Mouse (Mus musculus) layer of hippocampus, adult 8-10 months (tissue): Measurements from ENCODE around the gene E130208F15Rik. TPM values are rescaled to one million over a fixed set of nuclear protein-coding genes. Genes with fewer than 3 reads are reported as not detected.

Experiments
- DNase-seq, 2 experiments: peaks; one replicate each; pipeline ENCODE4 v3.0.0; 2022; ENCODE audit warnings: low spot score in 2 of 2
- total RNA-seq, 4 experiments: library from RNA; stranded (reverse); gene quantifications; 2 replicates each; pipeline ENCODE4 v1.2.4; 2022

The E130208F15Rik gene
- total RNA-seq, 4 experiments from 2014 or later = 0.53 to 0.82 (median 0.66) TPM

DNA sequence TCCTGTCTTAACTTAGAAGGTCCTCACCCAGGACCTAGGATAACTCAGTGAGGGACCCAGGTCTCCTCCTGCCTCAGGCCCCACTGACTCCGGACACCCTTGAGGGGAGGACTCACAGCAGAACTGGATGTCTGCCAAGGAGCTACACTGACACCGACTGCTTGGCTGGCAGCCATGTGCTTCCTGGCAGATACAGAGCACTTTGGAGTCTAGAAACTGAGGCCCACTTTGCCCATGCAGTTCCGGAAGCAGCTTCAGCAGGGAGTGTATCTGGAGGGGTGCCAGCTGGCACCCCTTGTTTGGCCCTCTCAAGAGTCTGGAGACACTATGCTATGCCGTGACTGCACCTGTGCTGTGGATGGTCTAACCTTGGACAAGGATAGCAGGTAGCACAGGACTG, 11.9 kb downstream of the E130208F15Rik start:
- peak; percentile 62 to 76 for DNase-seq

DNA sequence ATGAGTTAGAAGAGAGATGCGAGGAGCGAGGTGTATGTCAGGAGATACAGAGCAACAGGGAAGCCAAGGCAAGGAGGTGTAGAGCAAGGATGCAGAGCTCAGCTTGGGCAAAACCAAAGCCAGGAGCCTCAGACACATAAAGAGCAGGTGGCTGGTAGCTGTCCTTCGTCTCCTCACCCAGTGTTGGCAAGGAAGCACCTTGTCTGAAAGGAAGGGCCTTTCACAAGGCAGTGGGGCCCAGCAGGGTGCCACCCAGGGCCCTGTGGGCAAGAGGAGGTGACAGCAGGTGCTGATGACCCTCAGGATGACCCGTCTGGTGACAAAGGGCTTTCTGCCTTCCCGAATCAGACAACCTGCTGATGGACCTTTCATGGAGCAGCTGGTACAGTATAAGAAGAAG, 13.0 kb downstream of the E130208F15Rik start:
- DNase-seq = no peak

DNA sequence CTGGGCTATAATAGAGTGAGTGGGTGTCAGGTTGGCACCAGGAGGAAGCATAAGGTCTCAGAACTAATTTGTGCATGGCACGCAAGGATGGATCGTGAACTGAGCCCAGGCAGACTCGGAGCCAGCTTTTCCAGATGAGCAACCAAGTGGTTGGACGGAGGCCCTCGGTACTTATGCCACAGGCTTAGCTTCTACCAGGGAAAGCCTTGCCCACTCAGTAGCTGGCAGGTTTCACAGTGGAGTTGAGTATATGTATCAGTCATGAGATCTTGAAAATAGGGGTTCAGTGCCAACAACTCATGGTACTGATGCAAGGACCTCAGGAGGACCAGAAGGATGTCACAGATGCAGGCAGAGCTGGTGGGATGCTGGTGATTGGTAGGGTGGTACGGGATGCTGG, 14.1 kb downstream of the E130208F15Rik start:
- DNase-seq = peak; percentile 59 to 60

DNA sequence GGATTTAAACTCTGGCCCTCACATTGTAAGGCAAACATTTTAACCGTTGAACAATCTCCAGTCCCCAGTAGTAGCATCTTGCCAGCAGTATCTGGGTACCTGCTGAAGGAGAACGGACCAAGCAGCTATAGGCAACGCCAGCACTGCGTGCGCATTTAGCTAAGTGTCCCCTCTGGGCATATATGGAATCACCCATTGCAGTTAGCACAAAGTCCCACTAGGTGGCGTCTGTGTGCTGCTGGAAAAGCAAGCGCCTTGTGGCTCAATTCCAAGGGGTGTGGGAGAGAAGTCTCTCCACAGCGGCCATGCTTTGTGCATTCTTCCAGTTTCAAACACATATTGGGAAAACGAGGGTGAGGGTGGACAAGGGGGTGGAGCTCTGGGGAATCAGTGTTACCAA, 14.8 kb downstream of the E130208F15Rik start:
- peak; percentile 80 to 91 for DNase-seq

DNA sequence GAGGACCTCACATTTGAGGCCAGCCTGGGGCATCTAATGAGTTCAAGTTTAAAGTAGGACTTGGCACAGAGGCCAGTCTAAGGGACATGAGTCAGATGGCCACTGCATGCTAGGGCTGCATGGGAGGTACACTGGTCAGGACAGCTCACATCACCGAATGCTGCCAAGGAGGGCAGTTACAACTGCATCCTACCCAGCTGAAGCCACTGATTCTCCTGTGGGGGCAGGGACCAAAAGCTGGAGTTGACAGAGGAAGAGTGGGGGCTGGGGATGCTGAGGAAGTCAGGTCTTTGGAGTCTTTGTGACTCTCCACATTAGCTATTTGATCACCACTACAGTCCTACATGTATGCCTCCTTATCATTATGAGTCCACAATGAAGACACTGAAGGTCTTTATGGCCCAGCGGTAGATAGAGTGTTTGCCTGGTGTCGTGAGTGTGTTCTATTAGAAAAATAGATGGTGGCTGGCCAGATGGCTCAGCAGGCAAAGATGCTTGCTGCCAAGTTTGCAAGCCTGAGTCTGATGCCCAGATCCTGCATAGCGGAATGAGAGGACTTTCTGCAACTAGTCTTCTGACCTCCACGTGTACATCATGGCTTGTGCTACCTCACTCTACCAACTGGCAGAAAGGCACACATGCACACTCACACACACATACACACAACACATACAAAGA, 18.0 kb downstream of the E130208F15Rik start:
- peak in 1 of 2 experiments; percentile 40 for DNase-seq

DNA sequence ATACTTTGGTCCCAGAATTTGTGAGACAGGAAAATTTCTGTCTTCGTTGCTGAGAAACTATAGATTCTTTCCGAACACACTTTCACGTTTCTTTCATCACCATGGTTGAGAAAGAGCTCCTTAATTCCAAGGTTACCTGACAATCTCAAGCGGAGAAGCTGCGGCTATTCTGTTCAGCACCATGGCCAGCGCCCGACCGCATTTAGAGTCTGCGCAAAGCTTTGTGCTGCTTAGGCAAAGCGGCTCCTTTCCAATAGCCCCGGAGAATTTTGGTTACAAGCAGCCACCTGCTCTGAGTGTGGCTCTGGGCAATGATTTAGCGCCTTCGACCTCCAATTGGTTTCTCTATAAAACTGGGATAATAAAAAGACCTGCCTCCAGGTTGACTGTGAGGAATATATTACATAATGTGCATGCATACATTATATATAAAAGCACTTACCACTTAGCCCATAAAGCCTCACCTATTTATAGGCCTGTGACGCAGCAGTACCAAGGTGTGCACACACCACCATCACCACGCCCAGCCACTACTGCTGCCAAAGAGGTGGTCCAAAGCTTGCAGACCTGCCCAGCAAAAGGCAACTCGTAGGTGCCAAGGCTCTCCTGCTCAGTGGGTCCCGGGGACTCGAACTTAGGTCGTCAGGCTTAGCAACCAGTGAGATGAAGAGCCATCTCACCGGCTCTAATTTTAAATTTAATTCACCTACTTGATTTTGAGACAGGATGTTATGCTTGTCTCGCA, 25.3 kb downstream of the E130208F15Rik start:
- DNase-seq = peak in 1 of 2 experiments; percentile 23

DNA sequence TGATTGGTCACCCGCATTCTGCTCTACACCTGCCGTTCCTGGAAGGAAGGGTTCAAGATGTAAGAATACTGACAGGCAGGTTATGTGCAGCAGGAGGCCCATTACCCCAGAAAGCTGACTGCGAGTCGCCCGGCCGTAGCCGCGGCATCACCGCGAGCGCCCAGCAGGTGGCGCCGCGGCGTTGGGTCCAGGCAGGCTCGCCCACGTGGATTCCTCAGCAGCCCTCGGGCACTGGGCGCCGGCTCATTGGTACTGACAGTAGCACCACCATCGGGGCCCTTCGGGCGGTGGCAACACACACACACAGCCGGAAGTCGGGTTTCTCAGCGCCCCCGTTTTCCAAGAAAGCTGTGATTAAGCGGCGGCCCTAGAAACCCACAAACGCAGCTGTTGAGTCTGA, 26.3 kb downstream of the E130208F15Rik start:
- peak in 1 of 2 experiments; percentile 74 for DNase-seq

DNA sequence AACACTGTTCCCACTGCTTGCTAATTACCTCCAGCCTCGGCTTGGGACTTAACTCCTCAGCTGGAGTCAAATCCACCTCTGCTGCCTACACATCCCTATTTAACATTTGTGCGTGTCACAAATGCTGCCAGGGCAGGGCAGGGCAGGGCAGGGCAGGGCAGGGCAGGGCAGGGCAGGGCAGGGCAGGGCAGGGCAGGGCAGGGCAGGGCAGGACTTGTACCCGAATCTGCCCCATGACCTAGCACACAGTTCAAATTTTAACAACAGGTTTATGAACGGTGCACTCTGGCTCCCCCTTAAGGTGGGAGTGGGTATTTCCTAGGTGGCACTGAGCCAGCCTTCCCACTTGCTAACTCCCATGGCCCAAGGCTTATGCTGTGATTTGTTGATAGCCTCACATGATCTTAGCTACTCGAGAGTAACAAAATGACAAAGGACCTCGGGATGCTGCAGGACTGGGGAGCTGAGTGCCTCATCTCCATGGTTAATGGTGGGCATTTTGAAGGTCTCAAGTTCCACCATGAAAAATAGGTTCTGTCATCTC, 31.8 kb downstream of the E130208F15Rik start:
- peak in 1 of 2 experiments; percentile 74 for DNase-seq

DNA sequence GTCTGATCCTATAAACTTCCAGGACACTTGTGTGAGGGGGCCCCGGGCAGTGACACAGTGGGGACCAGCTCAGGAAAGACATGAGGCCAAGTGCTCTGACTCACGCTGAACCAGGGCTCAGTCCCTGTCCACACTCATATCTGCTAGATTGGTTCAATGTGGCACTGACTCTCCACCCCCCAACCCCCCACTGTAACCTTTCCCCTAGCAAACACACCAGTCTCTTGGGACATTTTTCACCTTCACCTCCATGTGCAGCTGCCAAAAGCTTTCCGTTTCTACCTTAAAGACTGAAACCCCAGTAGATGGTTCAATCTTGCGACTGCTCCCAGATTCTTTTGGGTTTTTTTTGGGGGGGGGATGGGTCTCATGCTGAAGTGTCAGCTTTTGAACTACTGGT, 32.5 kb downstream of the E130208F15Rik start:
- DNase-seq = no peak

DNA sequence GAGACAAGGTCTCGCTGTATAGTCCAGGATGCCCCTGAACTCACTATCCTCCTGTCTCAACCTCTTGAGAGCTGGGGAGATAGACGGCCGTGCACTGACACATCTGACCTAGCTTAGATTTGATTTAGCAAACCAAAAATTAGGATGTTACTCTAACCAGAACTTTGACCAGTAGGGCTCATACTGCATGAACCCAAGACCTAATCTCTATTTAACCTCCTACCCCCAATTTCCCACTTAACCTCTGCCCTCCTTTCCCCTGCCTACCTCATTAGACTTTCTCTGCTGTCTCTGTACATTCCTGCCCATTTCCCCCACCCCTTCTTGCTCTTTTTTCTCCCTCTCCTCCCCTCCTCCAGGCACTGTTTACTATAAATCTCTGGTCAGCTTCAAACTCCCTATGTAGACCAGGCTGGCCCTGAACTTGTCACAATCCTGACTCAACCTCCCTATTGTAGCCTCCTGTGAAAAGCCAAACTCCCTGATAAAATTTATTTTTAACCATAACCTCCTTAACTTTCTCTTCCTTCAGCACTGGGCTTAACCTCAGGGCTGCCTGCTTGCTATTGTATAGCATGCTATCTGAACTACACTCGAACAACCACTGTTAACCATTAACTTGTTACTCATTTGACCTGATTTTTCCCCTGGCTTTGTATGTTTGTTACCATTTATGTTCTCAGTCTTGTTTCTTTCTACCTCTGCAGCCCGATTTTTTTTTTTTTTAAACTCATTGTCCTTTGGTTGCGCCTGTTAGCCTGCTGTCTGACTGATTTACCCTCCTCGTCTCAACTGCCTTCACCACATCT, 37.0 kb downstream of the E130208F15Rik start:
- DNase-seq = no peak

DNA sequence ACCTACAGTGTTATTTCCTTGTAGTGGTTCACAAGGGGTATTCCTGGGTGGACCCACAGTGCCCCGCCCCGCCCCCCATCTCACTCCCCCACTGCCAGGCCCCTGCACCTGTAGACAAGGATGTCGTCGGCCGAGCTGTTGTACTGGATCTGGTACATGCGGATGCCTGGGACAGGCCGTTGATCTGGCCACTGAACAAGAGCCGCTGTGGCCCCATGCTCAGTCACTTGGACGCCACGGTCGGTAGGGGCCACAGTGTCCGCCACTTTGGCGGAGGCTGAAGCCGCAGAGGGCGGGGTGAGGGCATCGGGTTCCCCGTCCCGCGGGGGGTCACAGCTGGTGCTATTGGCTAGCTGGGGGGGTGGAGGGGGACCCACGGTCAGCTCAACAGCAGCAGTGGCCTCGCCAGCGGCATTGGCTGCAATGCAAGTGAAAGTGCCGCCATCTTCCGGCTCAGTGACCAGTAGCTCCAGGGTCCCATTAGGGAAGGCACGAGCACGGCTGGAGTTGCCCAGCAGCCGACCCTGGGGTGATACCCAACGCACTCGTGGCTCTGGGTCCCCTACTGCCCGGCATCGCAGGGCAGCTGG, 37.8 kb downstream of the E130208F15Rik start:
- DNase-seq = no peak

DNA sequence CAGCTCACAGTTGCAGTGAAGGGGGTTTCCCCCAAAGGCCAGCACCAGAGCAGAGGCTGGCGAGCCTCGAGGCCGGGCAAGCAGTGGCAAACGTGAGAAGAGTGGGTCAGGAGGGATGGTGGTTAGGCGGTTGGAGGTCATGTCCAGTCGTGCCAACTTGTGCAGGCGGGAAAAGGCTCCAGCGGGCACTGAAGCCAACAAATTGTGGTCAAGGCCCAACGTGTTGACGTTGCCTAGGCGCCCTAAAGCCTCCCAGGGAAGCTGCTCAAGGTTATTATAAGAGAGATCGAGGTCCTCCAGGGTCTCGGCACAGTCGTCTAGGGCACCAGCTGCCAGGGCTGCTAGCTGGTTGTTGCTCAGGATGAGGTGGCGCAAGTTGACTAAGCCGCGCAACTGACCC, 38.5 kb downstream of the E130208F15Rik start:
- DNase-seq = no peak

DNA sequence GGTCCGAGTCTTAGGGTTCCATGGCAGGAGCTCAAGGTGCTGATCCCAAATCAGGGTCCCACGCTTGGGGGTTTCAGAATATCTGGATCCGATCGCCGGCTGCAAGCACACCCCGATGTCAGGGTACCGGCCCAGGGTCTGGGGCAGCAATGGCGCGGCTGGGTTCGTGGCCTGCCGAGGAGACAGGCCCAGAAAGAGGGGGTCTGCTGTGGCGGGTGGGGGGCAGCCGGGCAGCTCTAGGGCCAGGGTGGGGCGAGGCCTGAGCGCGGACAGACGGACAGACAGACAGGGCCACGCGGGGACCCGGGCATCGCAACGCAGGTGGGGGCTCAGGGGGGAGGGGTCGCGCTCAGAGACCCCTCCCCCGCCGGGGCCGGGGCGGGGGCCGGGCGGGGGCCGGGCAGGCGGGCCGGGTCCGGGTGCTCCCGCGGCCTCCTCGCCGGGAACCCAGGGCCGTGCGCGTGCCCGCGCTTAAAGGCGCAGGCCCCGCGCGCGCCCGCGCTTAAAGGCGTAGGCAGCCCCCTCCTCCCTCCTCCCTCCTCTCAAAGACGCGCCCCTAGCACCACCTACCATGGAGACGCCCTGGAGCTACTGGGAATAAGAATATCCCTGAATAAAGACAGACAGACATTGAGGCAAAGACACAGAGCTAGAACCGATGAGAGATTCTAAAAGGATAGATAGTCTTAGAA, 41.3 kb downstream of the E130208F15Rik start, which contains the start of gene Lrfn3:
TSS of gene Lrfn3 (minus strand) at position 121 of the 692 bp plus-strand sequence.
- peak in 1 of 2 experiments; percentile 52 for DNase-seq

DNA sequence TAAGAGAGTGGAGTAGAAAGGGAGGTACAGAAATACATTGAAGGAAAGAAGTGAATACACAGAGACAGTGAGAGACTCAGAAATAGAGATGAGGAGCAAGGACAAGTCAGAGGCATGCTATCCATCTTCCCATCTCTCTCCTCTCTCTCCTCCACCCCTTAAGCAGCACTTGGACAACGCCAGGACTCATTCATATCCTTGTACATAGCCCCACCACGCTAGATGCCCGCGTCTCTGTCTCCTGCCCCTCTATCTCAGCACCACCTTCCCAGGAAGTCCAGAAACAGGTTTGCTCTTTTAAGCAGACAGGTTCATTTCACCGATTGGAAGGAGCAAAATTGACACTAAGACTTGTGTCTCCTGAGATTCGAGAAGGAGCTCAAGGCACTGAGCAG, 41.8 kb downstream of the E130208F15Rik start:
- no peak for DNase-seq

DNA sequence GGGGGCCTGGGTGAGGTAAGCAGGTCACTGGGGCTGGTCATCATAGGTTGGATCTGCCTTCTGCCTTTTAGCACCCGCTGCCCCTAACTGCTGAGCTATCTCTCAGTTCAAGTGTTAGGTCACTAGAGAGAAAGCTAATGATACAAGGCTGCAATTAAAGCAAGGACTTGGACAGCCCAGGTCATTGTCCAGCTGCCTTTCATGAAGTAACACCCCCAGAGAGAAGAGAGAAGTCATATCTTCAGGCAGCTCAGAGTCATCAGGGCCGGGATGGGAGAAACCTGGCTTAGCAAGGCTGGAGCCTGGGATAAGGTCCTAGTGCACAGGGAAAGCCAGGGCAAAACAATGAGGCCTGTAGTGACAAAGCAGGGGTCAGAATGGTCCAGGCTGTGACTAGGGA, 45.9 kb downstream of the E130208F15Rik start:
- no peak for DNase-seq

Other genes starting within 250 kb of the E130208F15Rik start
- 1 to 10 TPM; 4.3 to 7.1 (median 5.1) TPM for gene Zfp82, start 248.8 kb upstream of the E130208F15Rik start, total RNA-seq
- gene Gm26920, start 231.3 kb upstream of the E130208F15Rik start, total RNA-seq = not detected
- 10 to 100 TPM in 1 of 4 experiments, 1 to 10 TPM in 3; 5.2 to 10.9 (median 8.0) TPM for gene Zfp566, start 231.2 kb upstream of the E130208F15Rik start, total RNA-seq
- gene Zfp260, start 227.0 kb upstream of the E130208F15Rik start, total RNA-seq = 10 to 100 TPM; 79.6 to 96.9 (median 89.4) TPM
- 10 to 100 TPM; 28.6 to 34.1 (median 31.2) TPM for gene Zfp382, start 199.8 kb upstream of the E130208F15Rik start, total RNA-seq
- gene Zfp146, start 152.0 kb upstream of the E130208F15Rik start, total RNA-seq = 10 to 100 TPM; 49.0 to 54.7 (median 50.3) TPM
- gene Cox7a1, start 137.6 kb upstream of the E130208F15Rik start, total RNA-seq = 1 to 10 TPM; 4.4 to 6.9 (median 5.1) TPM
- gene Capns1, start 122.9 kb upstream of the E130208F15Rik start, total RNA-seq = 100 to 1,000 TPM; 196 to 240 (median 227) TPM
- gene Polr2i, start 89.8 kb upstream of the E130208F15Rik start, total RNA-seq = 10 to 100 TPM; 49.2 to 52.5 (median 49.3) TPM
- 100 to 1,000 TPM; 110 to 130 (median 118) TPM for gene Tbcb, start 89.5 kb upstream of the E130208F15Rik start, total RNA-seq
- gene Ovol3, start 86.0 kb upstream of the E130208F15Rik start, total RNA-seq = not detected
- under 1 TPM in 2 of 4 experiments, not detected in 2; 0.41 to 0.77 TPM for gene Thap8, start 41.6 kb upstream of the E130208F15Rik start, total RNA-seq
- 1 to 10 TPM; 1.1 to 3.4 (median 2.4) TPM for gene Wdr62, start 41.3 kb upstream of the E130208F15Rik start, total RNA-seq
- 100 to 1,000 TPM; 351 to 448 (median 412) TPM for gene Clip3, start 30.0 kb upstream of the E130208F15Rik start, total RNA-seq
- 10 to 100 TPM; 52.8 to 69.5 (median 65.3) TPM for gene Alkbh6, start 13.0 kb upstream of the E130208F15Rik start, total RNA-seq
- 10 to 100 TPM in 3 of 4 experiments, 1 to 10 TPM in 1; 9.6 to 21.2 (median 15.0) TPM for gene Syne4, start 6.9 kb upstream of the E130208F15Rik start, total RNA-seq
- 1 to 10 TPM; 6.7 to 9.9 (median 8.4) TPM for gene Sdhaf1, start 2.2 kb downstream of the E130208F15Rik start, total RNA-seq
- 10 to 100 TPM; 28.2 to 31.6 (median 29.2) TPM for gene Lrfn3, start 41.0 kb downstream of the E130208F15Rik start, total RNA-seq
- 100 to 1,000 TPM in 2 of 4 experiments, 10 to 100 TPM in 2; 24.9 to 572 (median 243) TPM for gene Tyrobp, start 92.0 kb downstream of the E130208F15Rik start, total RNA-seq
- gene Hcst, start 98.1 kb downstream of the E130208F15Rik start, total RNA-seq = 1 to 10 TPM in 3 of 4 experiments, not detected in 1; 1.8 to 3.3 (median 2.3) TPM
- gene Nfkbid, start 100.0 kb downstream of the E130208F15Rik start, total RNA-seq = 1 to 10 TPM; 2.8 to 4.1 (median 3.2) TPM
- gene Aplp1, start 123.8 kb downstream of the E130208F15Rik start, total RNA-seq = 1,000 to 10,000 TPM; 1,209 to 1,263 (median 1,238) TPM
- gene Kirrel2, start 135.9 kb downstream of the E130208F15Rik start, total RNA-seq = 10 to 100 TPM in 3 of 4 experiments, 1 to 10 TPM in 1; 9.6 to 13.7 (median 11.2) TPM
- 1 to 10 TPM; 1.5 to 1.9 (median 1.6) TPM for gene Nphs1, start 136.6 kb downstream of the E130208F15Rik start, total RNA-seq
- under 1 TPM in 1 of 4 experiments, not detected in 3; 0.56 TPM for gene Prodh2, start 171.9 kb downstream of the E130208F15Rik start, total RNA-seq
- 100 to 1,000 TPM in 3 of 4 experiments, 10 to 100 TPM in 1; 99.8 to 118 (median 110) TPM for gene Arhgap33, start 213.3 kb downstream of the E130208F15Rik start, total RNA-seq
- 10 to 100 TPM in 1 of 4 experiments, 1 to 10 TPM in 3; 3.2 to 10.3 (median 6.5) TPM for gene Hspb6, start 230.4 kb downstream of the E130208F15Rik start, total RNA-seq
- 1 to 10 TPM; 4.4 to 8.9 (median 6.1) TPM for gene Proser3, start 230.6 kb downstream of the E130208F15Rik start, total RNA-seq
- 10 to 100 TPM; 41.3 to 54.0 (median 46.9) TPM for gene Lin37, start 238.1 kb downstream of the E130208F15Rik start, total RNA-seq
- gene U2af1l4, start 241.6 kb downstream of the E130208F15Rik start, total RNA-seq = 10 to 100 TPM; 68.2 to 81.1 (median 78.7) TPM
- gene Gm49396, start 241.6 kb downstream of the E130208F15Rik start, total RNA-seq = 10 to 100 TPM in 2 of 4 experiments, 1 to 10 TPM in 2; 6.3 to 14.8 (median 11.1) TPM
- gene Psenen, start 241.9 kb downstream of the E130208F15Rik start, total RNA-seq = 10 to 100 TPM; 85.9 to 91.0 (median 88.4) TPM
- 1 to 10 TPM; 4.0 to 5.7 (median 4.6) TPM for gene Igflr1, start 243.7 kb downstream of the E130208F15Rik start, total RNA-seq